Mouse (Mus musculus) myocyte (in vitro differentiated cells): ENCODE data around the gene Syt12. TPM values are rescaled to one million over a fixed set of nuclear protein-coding genes. Genes with fewer than 3 reads are reported as not detected.

Source experiments
- H3K27me3 ChIP-seq: one replicate; pipeline ENCODE4 v1.6.1; 2011; ENCODE audit not compliant: control insufficient read depth, insufficient read depth, insufficient read length
- H3K36me3 ChIP-seq: one replicate; pipeline ENCODE4 v1.6.1; 2011; ENCODE audit not compliant: control insufficient read depth, insufficient read depth
- H3K4me2 ChIP-seq: one replicate; pipeline ENCODE4 v1.6.1; 2011; ENCODE audit warnings: low read depth, control low read depth
- H3K4me3 ChIP-seq: one replicate; pipeline ENCODE4 v1.5.1; 2011; ENCODE audit warnings: mild to moderate bottlenecking, control low read depth, moderate library complexity
- H3K79me2 ChIP-seq: one replicate; pipeline ENCODE4 v1.6.1; 2011; ENCODE audit not compliant: control insufficient read depth, insufficient read depth
- H3ac ChIP-seq: one replicate; pipeline ENCODE4 v1.6.1; 2011; ENCODE audit not compliant: control insufficient read depth, insufficient read length
- CEBPB ChIP-seq: IDR thresholded peaks from 2 replicates; pipeline ENCODE4 v1.6.1; 2011; ENCODE audit warnings: mild to moderate bottlenecking, moderate library complexity; ENCODE audit not compliant: poor library complexity, insufficient read depth, severe bottlenecking
- E2F4 ChIP-seq: IDR thresholded peaks from one replicate; pipeline ENCODE4 v1.6.1; 2011; ENCODE audit warnings: mild to moderate bottlenecking, control low read depth, moderate library complexity; ENCODE audit not compliant: insufficient read depth
- MAX ChIP-seq: IDR thresholded peaks from one replicate; pipeline ENCODE4 v1.6.1; 2011; ENCODE audit warnings: low read depth, mild to moderate bottlenecking, control low read depth
- MYOD1 ChIP-seq, 3 experiments: IDR thresholded peaks; one replicate each; pipeline ENCODE4 v1.6.1; 2011; ENCODE audit warnings: control low read depth in 2 of 3, low read depth in 2 of 3, mild to moderate bottlenecking in 2 of 3, moderate library complexity in 1 of 3; ENCODE audit not compliant: insufficient read length in 2 of 3, control insufficient read depth in 1 of 3
- MYOG ChIP-seq, 3 experiments: IDR thresholded peaks; one replicate each; pipeline ENCODE4 v1.6.1; 2011; ENCODE audit warnings: control low read depth in 2 of 3, low read depth in 2 of 3, mild to moderate bottlenecking in 2 of 3; ENCODE audit not compliant: insufficient read length in 2 of 3, control insufficient read depth in 1 of 3, insufficient read depth in 1 of 3
- POLR2A ChIP-seq: IDR thresholded peaks from one replicate; pipeline ENCODE4 v1.6.1; 2011; ENCODE audit warnings: low read depth, mild to moderate bottlenecking, control low read depth, moderate library complexity; ENCODE audit not compliant: insufficient read length
- POLR2AphosphoS2 ChIP-seq: IDR thresholded peaks from one replicate; pipeline ENCODE4 v1.6.1; 2011; ENCODE audit warnings: low read depth, control low read depth; ENCODE audit not compliant: insufficient read length
- REST ChIP-seq: IDR thresholded peaks from one replicate; pipeline ENCODE4 v1.6.1; 2011; ENCODE audit warnings: mild to moderate bottlenecking, control low read depth, moderate library complexity; ENCODE audit not compliant: insufficient read depth, insufficient read length
- SRF ChIP-seq: IDR thresholded peaks from one replicate; pipeline ENCODE4 v1.6.1; 2011; ENCODE audit warnings: low read depth; ENCODE audit not compliant: control insufficient read depth, insufficient read length
- TCF12 ChIP-seq: IDR thresholded peaks from one replicate; pipeline ENCODE4 v1.6.1; 2011; ENCODE audit warnings: mild to moderate bottlenecking, control low read depth; ENCODE audit not compliant: poor library complexity, insufficient read depth, severe bottlenecking
- TCF3 ChIP-seq: IDR thresholded peaks from one replicate; pipeline ENCODE4 v1.6.1; 2011; ENCODE audit warnings: low read depth, control low read depth; ENCODE audit not compliant: insufficient read length
- USF1 ChIP-seq: IDR thresholded peaks from one replicate; pipeline ENCODE4 v1.6.1; 2011; ENCODE audit warnings: low read depth, mild to moderate bottlenecking, control low read depth, moderate library complexity
- polyA plus RNA-seq: library from polyadenylated mRNA; unstranded; fragments of >200 nt; fragmentation: generic; extraction: Trizol; gene quantifications from one replicate; pipeline ENCODE4 v1.2.1, GENCODE M21; 2012; ENCODE audit warnings: missing spikeins

Gene Syt12
- polyA plus RNA-seq, 1 experiment: 22.3 TPM

GRCm38 (mm10) chr19:4397798-4398629 is 79.2 kb downstream of the Syt12 start, which contains the start of gene Kdm2a:
Gene Kdm2a, minus strand, starts transcription at chr19:4398285.
- Histone ChIP-seq H3ac (peak within 1 kb of the TSS; percentile 83), H3K4me3 (peak within 1 kb of the TSS; percentile 95), H3K79me2 (peaks cover 36% of the 10 kb centered on the region), H3K36me3 (peaks cover under 1% of the 10 kb centered on the region), H3K27me3 (no peaks in the 10 kb centered on the region), H3K4me2 (peak within 1 kb of the TSS; percentile 65)
- no peak for TF ChIP-seq MYOG (IDR thresholded peaks at IDR 0.05; ENCODE audit: control insufficient read depth in 1 of 3, insufficient read depth in 1 of 3, insufficient read length in 2 of 3, low read depth in 2 of 3)
- no peak for TF ChIP-seq TCF12
- TF ChIP-seq POLR2A: no peak

- Histone ChIP-seq H3K4me2 (peak overlapping the region; percentile 65), H3K27me3 (no peaks in the 10 kb centered on the region), H3K79me2 (peaks cover 44% of the 10 kb centered on the region), H3K36me3 (peaks cover 6% of the 10 kb centered on the region), H3ac (peak overlapping the region; percentile 83), H3K4me3 (peak overlapping the region; percentile 95)
- TF ChIP-seq REST (no peak), TCF12 (no peak), POLR2AphosphoS2 (peak; percentile 84), E2F4 (peak; percentile 1), CEBPB (no peak), MAX (no peak), POLR2A (peak; percentile 68), USF1 (no peak), MYOG (IDR thresholded peaks at IDR 0.05; ENCODE audit: control insufficient read depth in 1 of 3, insufficient read depth in 1 of 3, insufficient read length in 2 of 3, low read depth in 2 of 3) (peak in 2 of 3 experiments; percentile 34 to 35), MYOD1 (IDR thresholded peaks at IDR 0.05; ENCODE audit: control insufficient read depth in 1 of 3, insufficient read length in 2 of 3, low read depth in 2 of 3) (peak in 1 of 3 experiments; percentile 68), TCF3 (no peak), SRF (no peak)
Observed at GRCm38 (mm10) chr19:4396998-4397797, 80.0 kb downstream of the Syt12 start.

- Histone ChIP-seq H3K27me3 (no peaks in the 10 kb centered on the region), H3K4me2 (peak overlapping the region; percentile 95), H3ac (peak overlapping the region; percentile 83), H3K36me3 (peaks cover 6% of the 10 kb centered on the region), H3K4me3 (peak overlapping the region; percentile 95), H3K79me2 (peaks cover 52% of the 10 kb centered on the region)
- TF ChIP-seq E2F4 (no peak), POLR2A (peak; percentile 20)
Observed at GRCm38 (mm10) chr19:4396081-4396997, 80.9 kb downstream of the Syt12 start.

Other genes with a start within 250 kb of the Syt12 start
- gene Pold4, start 245.5 kb downstream of the Syt12 start, polyA plus RNA-seq: 166 TPM
- 0.17 TPM for gene Ssh3, start 208.3 kb downstream of the Syt12 start, polyA plus RNA-seq
- gene Ankrd13d, start 194.3 kb downstream of the Syt12 start, polyA plus RNA-seq: 1.7 TPM
- gene Grk2, start 171.2 kb downstream of the Syt12 start, polyA plus RNA-seq: 56.3 TPM
- gene Kdm2a, start 79.2 kb downstream of the Syt12 start, polyA plus RNA-seq: 20.3 TPM
- gene Rhod, start 38.0 kb downstream of the Syt12 start, polyA plus RNA-seq: 51.1 TPM
- 0.05 TPM for gene 2010003K11Rik, start 21.1 kb upstream of the Syt12 start, polyA plus RNA-seq
- gene Pcx, start 33.0 kb upstream of the Syt12 start, polyA plus RNA-seq: 16.3 TPM
- gene Lrfn4, start 138.2 kb upstream of the Syt12 start, polyA plus RNA-seq: 22.0 TPM
- 43.8 TPM for gene Rce1, start 148.2 kb upstream of the Syt12 start, polyA plus RNA-seq
- 0.90 TPM for gene Gm960, start 221.2 kb upstream of the Syt12 start, polyA plus RNA-seq
- 0.56 TPM for gene Sptbn2, start 233.7 kb upstream of the Syt12 start, polyA plus RNA-seq